Mouse (Mus musculus) midbrain, embryonic 14.5 days (tissue): ENCODE results near the gene Spdef. TPM values are rescaled to one million over a fixed set of nuclear protein-coding genes. Genes with fewer than 3 reads are reported as not detected.

Experiments
- ATAC-seq: fragments of 200-750 bp; cut with Nextera tagmentation; 2 replicates; pipeline ENCODE4 v1.8.0; 2017; ENCODE audit warnings: moderate number of reproducible peaks, moderate library complexity; ENCODE audit not compliant: low FRiP score, low TSS enrichment
- DNase-seq: peaks from one replicate; pipeline ENCODE4 v3.0.0-alpha.2; 2015
- H3K27ac ChIP-seq: fragments of 300-500 bp; sonication (generic); replicated peaks from 2 replicates; pipeline ENCODE4 v1.5.1; 2014; ENCODE audit warnings: mild to moderate bottlenecking, low read depth, low read length, moderate library complexity
- H3K27me3 ChIP-seq: fragments of 300-500 bp; sonication (generic); 2 replicates; pipeline ENCODE4 v1.6.1; 2014; ENCODE audit warnings: low read length, control low read depth, mixed read lengths; ENCODE audit not compliant: control insufficient read depth, insufficient read depth
- H3K36me3 ChIP-seq: fragments of 300-500 bp; sonication (generic); 2 replicates; pipeline ENCODE4 v1.6.1; 2014; ENCODE audit warnings: low read length, control low read depth; ENCODE audit not compliant: control insufficient read depth, insufficient read depth
- H3K4me1 ChIP-seq: fragments of 300-500 bp; sonication (generic); 2 replicates; pipeline ENCODE4 v1.6.1; 2014; ENCODE audit warnings: mild to moderate bottlenecking, antibody characterized with exemption, low read length, control low read depth; ENCODE audit not compliant: control insufficient read depth, insufficient read depth
- H3K4me2 ChIP-seq: fragments of 300-500 bp; sonication (generic); 2 replicates; pipeline ENCODE4 v1.6.1; 2014; ENCODE audit warnings: mild to moderate bottlenecking, low read length, moderate library complexity
- H3K4me3 ChIP-seq: fragments of 300-500 bp; sonication (generic); replicated peaks from 2 replicates; pipeline ENCODE4 v1.5.1; 2014; ENCODE audit warnings: low read depth, low read length
- H3K9ac ChIP-seq: fragments of 300-500 bp; sonication (generic); replicated peaks from 2 replicates; pipeline ENCODE4 v1.6.1; 2014; ENCODE audit warnings: mild to moderate bottlenecking, low read length, moderate library complexity
- H3K9me3 ChIP-seq: fragments of 300-500 bp; sonication (generic); 2 replicates; pipeline ENCODE4 v1.6.1; 2016; ENCODE audit warnings: low read length, control low read depth, mixed read lengths; ENCODE audit not compliant: control insufficient read depth
- WGBS: fragments of 180-500 bp; shearing (Covaris S2); extraction: QIAGEN DNeasy Blood & Tissue Kit; methylation state at CpG from one replicate; pipeline ENCODE4 v1.1.7; 2014; 5-methylcytosine and 5-hydroxymethylcytosine counted together
- polyA plus RNA-seq: library from polyadenylated mRNA; unstranded; fragments of >200 nt; fragmentation: Nextera tagmentation; extraction: Ambion mirVana; gene quantifications from 2 replicates; pipeline ENCODE4 v1.2.1, GENCODE M21; 2014

Spdef gene
- polyA plus RNA-seq, 1 experiment from 2014 or later, result 1.5 TPM

DNA sequence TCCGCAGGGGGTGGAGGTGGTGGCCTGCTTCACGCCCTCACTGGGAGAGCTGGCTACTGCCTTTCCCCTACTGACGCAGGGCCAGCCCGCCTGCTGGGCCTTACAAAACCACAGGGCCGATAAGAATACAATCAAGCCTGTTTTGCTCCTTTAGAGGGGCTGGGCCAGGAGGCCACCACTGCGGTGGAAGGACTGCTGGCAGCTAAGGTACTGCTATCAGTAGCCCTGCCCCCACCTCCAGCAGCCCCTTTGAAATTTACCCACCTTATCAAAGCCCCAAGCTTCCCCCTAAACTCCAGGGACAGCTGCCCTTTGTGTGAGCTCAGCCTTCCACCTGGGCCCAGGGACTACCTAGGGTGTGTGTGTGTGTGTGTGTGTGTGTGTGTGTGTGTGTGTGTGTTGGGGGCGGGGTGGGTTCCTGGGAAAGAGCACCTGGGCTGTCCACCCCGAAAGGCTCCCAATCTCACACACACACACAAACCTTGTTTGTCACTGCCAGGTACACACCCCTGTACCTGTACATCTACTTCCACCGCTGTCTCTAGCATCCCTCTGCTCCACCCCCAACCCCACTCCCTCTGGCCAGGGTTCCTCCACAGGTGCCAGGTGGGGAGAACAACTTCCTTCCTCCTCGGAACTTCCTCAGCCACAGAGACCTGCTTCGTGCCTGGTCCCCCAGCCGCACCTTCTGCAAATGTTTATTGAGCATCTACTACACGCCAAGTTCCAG lies 5.8 kb upstream of the Spdef start:
- H3K4me2 ChIP-seq, result no peak overlapping the region
- WGBS, result 21% methylated on average over 13 of the region's 13 CpGs
- no peak overlapping the region for H3K4me3 ChIP-seq
- no peaks in the 10 kb centered on the region for H3K4me1 ChIP-seq
- no peaks in the 10 kb centered on the region for H3K36me3 ChIP-seq
- H3K9me3 ChIP-seq, result no peaks in the 10 kb centered on the region
- no peak for DNase-seq
- H3K27ac ChIP-seq, result no peak overlapping the region
- H3K27me3 ChIP-seq, result no peaks in the 10 kb centered on the region
- H3K9ac ChIP-seq, result no peak overlapping the region
- no peak for ATAC-seq

DNA sequence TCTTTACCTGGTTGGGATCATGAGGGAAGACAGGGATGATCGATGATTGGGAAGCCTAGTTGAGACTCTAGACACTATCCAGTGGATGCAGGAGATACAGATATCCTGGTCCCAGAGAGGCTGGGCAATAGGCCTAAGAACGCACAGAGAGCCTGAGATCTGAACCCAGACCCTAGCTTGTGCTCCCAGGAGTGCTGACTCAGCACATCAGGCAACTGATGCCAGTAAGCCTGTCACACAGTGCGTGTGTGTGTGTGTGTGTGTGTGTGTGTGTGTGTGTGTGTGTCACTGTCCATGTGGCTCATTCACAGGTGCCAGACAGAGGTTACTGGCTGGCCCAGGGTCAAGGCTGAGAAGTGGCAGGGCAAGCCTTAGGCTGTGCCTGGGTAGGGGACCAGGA lies 3.9 kb upstream of the Spdef start:
- H3K9ac ChIP-seq, result no peak overlapping the region
- no peaks in the 10 kb centered on the region for H3K4me1 ChIP-seq
- DNase-seq (no peak), ATAC-seq (no peak)
- H3K36me3 ChIP-seq, result no peaks in the 10 kb centered on the region
- no peak overlapping the region for H3K27ac ChIP-seq
- no peak overlapping the region for H3K4me3 ChIP-seq
- H3K4me2 ChIP-seq, result no peak overlapping the region
- H3K9me3 ChIP-seq, result no peaks in the 10 kb centered on the region
- no peaks in the 10 kb centered on the region for H3K27me3 ChIP-seq
- 81% methylated on average over 3 of the region's 3 CpGs for WGBS

DNA sequence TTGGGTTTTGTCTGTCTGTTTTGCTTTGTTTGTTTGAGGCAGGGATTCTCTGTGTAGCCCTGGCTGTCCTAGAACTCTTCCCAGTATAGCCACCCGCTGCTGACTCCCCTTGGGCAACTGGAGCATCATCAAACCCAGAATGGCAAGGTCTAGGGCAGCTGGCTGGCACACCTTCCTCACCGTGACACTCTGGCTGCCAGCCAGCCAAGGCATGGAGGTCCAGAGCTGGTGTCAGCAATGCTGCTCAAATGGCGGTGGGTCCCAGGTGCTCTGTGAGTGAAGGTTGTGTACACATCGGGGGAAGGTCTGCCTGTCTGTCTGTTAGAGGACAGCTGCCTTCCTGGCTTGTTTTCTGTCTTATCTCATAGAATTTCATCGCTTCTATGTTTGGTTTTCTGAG lies 3.4 kb upstream of the Spdef start:
- H3K4me3 ChIP-seq, result no peak overlapping the region
- H3K27ac ChIP-seq, result no peak overlapping the region
- no peak for ATAC-seq
- no peaks in the 10 kb centered on the region for H3K27me3 ChIP-seq
- H3K9me3 ChIP-seq, result no peaks in the 10 kb centered on the region
- H3K36me3 ChIP-seq, result no peaks in the 10 kb centered on the region
- no peak overlapping the region for H3K4me2 ChIP-seq
- no peak for DNase-seq
- WGBS, result 82% methylated on average over 5 of the region's 5 CpGs
- H3K9ac ChIP-seq, result no peak overlapping the region
- H3K4me1 ChIP-seq, result no peaks in the 10 kb centered on the region

DNA sequence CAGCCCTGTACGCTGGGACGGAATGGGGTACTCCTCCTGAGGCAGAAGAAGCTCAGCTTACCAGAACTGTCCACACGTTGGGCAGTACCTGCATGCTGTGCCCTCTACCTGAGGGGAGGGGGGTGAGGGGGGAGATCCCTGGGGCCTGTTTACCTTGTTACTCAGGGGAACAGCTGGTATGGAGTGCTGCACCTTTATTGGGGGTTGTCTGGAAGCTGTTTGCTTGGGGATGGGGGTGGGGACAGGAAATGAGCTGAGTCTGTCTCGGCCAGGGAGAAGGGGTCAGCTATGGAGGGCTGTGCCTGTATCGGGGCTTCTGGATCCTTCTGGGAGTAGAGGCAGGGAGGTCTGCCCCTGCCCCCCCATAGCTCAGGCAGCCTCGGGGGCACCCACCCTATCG lies 2.2 kb downstream of the Spdef start:
- ATAC-seq (no peak), DNase-seq (no peak)
- Histone ChIP-seq H3K27ac (no peak overlapping the region), H3K27me3 (no peaks in the 10 kb centered on the region), H3K36me3 (no peaks in the 10 kb centered on the region), H3K9ac (no peak overlapping the region), H3K4me3 (no peak overlapping the region), H3K4me1 (0 out of 2 replicates have a peak, but pooled peaks cover 8% of the 10 kb centered on the region), H3K9me3 (no peaks in the 10 kb centered on the region), H3K4me2 (no peak overlapping the region)
- 66% methylated on average over 7 of the region's 7 CpGs for whole genome bisulfite sequencing

DNA sequence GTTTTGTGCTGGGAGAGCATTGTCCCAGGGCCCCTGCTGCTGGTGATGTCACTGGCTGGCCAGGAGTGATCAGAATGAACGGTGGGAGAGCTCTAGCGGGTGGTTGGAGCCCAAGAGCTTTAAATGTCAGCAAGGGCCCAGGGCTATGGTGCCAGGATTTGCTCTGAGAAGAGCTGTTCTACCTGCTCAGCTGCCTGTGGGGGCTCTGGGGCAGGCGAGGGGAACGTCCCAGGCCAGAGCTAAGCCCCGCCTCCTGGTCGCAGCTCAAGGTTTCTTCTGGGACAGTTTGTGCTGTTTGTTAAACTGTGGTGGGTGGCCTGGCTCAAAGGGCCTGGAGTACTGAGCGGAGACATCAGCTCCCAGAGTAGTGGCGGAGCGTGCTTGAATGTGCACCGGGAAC lies 3.3 kb downstream of the Spdef start:
- DNase-seq (no peak), ATAC-seq (no peak)
- no peak overlapping the region for H3K4me3 ChIP-seq
- no peaks in the 10 kb centered on the region for H3K9me3 ChIP-seq
- no peaks in the 10 kb centered on the region for H3K36me3 ChIP-seq
- 0 out of 2 replicates have a peak, but pooled peaks cover 8% of the 10 kb centered on the region for H3K4me1 ChIP-seq
- no peak overlapping the region for H3K4me2 ChIP-seq
- H3K9ac ChIP-seq, result no peak overlapping the region; the same call in 1 of the 2 replicates
- no peaks in the 10 kb centered on the region for H3K27me3 ChIP-seq
- H3K27ac ChIP-seq, result no peak overlapping the region
- WGBS, result 10% methylated on average over 10 of the region's 10 CpGs

DNA sequence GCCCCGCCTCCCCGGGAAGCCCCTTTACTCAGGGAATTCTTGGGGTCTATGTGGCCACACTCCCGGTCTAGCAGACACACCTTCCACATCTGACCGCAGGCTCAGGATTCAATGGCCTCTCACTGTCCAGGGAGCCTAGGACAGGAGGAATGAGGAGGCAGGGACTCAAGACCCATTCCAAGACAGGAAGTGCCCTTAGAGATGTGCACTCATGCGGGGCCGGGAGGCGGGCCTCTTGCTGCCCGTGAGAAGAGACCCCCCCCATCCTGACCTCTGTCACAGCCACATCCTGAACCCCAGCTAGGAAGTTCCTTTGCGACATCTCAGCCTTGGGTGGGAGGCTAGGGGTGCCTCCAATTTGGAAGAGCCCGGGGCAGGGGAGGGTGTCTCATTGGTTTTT lies 3.7 kb downstream of the Spdef start:
- 17% methylated on average over 10 of the region's 10 CpGs for WGBS
- H3K9me3 ChIP-seq, result no peaks in the 10 kb centered on the region
- H3K4me2 ChIP-seq, result no peak overlapping the region
- H3K27me3 ChIP-seq, result no peaks in the 10 kb centered on the region
- no peak for ATAC-seq
- H3K4me3 ChIP-seq, result no peak overlapping the region
- no peak for DNase-seq
- no peak overlapping the region; the same call in 1 of the 2 replicates for H3K9ac ChIP-seq
- no peak overlapping the region for H3K27ac ChIP-seq
- no peaks in the 10 kb centered on the region for H3K36me3 ChIP-seq
- H3K4me1 ChIP-seq, result 0 out of 2 replicates have a peak, but pooled peaks cover 8% of the 10 kb centered on the region

DNA sequence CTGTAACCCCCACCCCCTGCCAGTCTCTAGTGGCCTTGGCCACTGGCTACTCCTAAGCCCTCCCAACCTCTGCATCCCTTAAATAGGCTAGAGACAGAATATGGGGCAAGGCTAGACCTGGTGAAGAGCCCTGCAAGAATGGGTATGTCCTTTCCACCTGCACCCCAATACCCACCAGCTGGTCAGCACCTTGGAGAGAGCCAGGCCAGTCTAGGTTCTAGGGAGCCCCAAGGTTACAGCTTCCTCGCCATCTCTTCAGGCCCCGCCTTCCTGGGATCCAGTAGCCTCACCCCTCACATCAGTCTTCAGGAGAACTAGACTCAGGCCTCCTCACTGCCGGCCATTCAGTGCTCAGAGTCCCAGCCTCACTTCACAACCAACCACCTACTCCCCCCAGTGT lies 4.4 kb downstream of the Spdef start:
- 34% methylated on average over 3 of the region's 3 CpGs for WGBS
- ATAC-seq, result no peak
- H3K36me3 ChIP-seq, result no peaks in the 10 kb centered on the region
- H3K4me3 ChIP-seq, result no peak overlapping the region
- H3K27me3 ChIP-seq, result no peaks in the 10 kb centered on the region
- no peak for DNase-seq
- H3K9me3 ChIP-seq, result no peaks in the 10 kb centered on the region
- no peak overlapping the region for H3K9ac ChIP-seq
- no peak overlapping the region for H3K27ac ChIP-seq
- H3K4me2 ChIP-seq, result no peak overlapping the region
- H3K4me1 ChIP-seq, result 0 out of 2 replicates have a peak, but pooled peaks cover 8% of the 10 kb centered on the region

DNA sequence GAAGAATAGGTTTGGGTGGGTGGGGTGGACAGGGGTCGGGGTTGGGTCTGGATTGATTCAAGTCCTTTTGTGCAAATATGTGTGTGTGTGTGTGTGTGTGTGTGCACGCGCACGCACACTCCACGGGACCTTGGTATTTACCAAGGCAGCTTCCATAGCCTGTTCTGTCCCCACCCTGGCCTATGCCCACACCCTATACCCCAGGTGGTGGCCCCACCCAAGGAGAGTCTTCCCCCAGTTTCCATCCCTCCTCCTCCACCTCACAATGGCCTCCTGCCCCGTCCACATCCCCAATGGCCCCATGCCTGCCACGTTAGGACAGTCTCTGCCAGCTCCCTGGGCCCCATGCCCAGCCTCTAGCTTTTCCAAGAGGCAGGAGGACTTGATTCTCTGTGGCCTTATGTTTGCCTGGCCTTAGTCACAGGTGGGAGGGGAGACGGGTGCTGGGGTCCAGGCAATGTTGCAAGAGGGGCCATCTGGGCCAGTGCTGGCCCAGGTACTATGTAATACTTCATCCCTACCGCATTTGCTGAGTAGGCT lies 7.6 kb downstream of the Spdef start:
- Histone ChIP-seq H3K4me1 (0 out of 2 replicates have a peak, but pooled peaks cover 16% of the 10 kb centered on the region), H3K27ac (no peak overlapping the region), H3K9ac (no peak overlapping the region), H3K4me2 (no peak overlapping the region), H3K9me3 (no peaks in the 10 kb centered on the region), H3K27me3 (no peaks in the 10 kb centered on the region), H3K4me3 (no peak overlapping the region), H3K36me3 (no peaks in the 10 kb centered on the region)
- ATAC-seq (no peak), DNase-seq (no peak)
- WGBS, result 78% methylated on average over 9 of the region's 9 CpGs

DNA sequence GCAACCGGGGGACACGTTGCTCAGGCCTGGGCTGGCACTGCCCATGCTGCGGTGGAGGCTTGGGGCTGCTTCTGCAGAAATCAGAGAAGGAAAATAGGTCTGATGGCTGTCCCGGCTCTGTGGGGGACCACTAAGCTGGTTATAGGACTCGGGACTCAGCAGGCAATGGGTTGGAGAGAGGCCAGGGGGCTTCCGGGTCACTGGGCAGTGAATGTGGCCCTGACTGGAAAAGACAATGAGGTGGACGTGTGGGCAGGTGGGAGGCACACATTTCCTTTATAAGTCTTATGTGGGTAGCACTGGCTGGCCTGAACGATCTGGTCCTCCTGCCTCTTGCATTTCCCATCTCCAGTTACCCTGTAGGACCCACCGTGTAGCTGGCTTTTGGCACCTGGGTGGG lies 8.4 kb downstream of the Spdef start:
- H3K9me3 ChIP-seq, result no peaks in the 10 kb centered on the region
- H3K27me3 ChIP-seq, result no peaks in the 10 kb centered on the region
- DNase-seq, result no peak
- 0 out of 2 replicates have a peak, but pooled peaks cover 10% of the 10 kb centered on the region for H3K4me1 ChIP-seq
- no peak overlapping the region for H3K4me3 ChIP-seq
- no peak for ATAC-seq
- H3K27ac ChIP-seq, result no peak overlapping the region
- 48% methylated on average over 9 of the region's 9 CpGs for WGBS
- H3K9ac ChIP-seq, result no peak overlapping the region
- H3K4me2 ChIP-seq, result no peak overlapping the region
- no peaks in the 10 kb centered on the region for H3K36me3 ChIP-seq
